In the genomic region with DNA sequence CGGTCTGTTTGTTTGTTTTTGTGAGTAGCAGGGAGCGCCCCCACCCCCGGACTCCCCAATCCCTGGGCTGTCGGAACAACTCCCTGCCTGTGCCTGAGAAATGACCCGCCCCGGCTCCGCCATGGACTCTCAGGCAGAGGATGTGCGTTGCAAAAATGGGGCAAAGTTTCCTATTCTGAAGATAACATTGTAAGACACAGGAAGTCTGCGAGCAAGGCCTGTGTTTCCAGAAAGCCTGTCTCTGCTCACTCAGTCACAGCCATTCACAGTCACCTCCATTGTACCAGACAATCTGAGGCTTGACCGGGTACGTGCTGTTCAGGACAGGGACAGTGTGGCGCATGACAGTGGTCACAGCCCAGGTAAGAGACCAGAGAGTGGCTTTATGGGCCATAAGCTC, we compare ENCODE assay signal across 9 mouse cellular contexts. TPM values are rescaled to one million over a fixed set of nuclear protein-coding genes. Genes with fewer than 3 reads are reported as not detected.
DNase-seq lines count a peak whose midpoint lies in the region; ATAC-seq lines count a peak whose summit lies in the region.
"Had no signal": no experiment of that assay in that cellular context is flagged by ENCODE, and none has a peak within 500 bp of the region (broad histone marks: within the 10 kb centered on the region; RNA-seq: fewer than 3 reads in every experiment).

No protein-coding gene starts in this region.

- no peaks in the 10 kb centered on the region for H3K9me3 ChIP-seq in forebrain, embryonic 15.5 days
- H3K9me3 ChIP-seq in forebrain, embryonic 16.5 days (ENCODE audit: control insufficient read depth, low read length), result no peaks in the 10 kb centered on the region
- H3K9me3 ChIP-seq in heart, embryonic 11.5 days (replicated peaks; ENCODE audit: control insufficient read depth, low read length), result no peaks in the 10 kb centered on the region
- H3K9me3 ChIP-seq in kidney, embryonic 15.5 days (replicated peaks), result no peaks in the 10 kb centered on the region

- H3K4me3 ChIP-seq in forebrain, embryonic 15.5 days, result no peak overlapping the region
- H3K4me3 ChIP-seq in forebrain, embryonic 16.5 days (replicated peaks; ENCODE audit: low read length), result no peak overlapping the region
- no peak overlapping the region for H3K4me3 ChIP-seq in heart, embryonic 11.5 days (ENCODE audit: low read depth, low read length)
- no peak overlapping the region for H3K4me3 ChIP-seq in kidney, embryonic 15.5 days (replicated peaks)

- H3K27ac ChIP-seq in forebrain, embryonic 15.5 days (replicated peaks), result 0 out of 2 replicates have a peak overlapping the region, but pooled peaks have one; percentile 2
- H3K27ac ChIP-seq in forebrain, embryonic 16.5 days (ENCODE audit: low read length), result no peak overlapping the region
- H3K27ac ChIP-seq in heart, embryonic 11.5 days (ENCODE audit: low read depth, low read length), result peak overlapping the region; percentile 85
- peak overlapping the region; percentile 86 for H3K27ac ChIP-seq in kidney, embryonic 15.5 days
- H3K27ac ChIP-seq: liver, embryonic 14.5 days had no signal

- ATAC-seq in forebrain, embryonic 15.5 days (replicated peaks), result no peak
- no peak for ATAC-seq in forebrain, embryonic 16.5 days
- ATAC-seq in heart, embryonic 11.5 days (replicated peaks; ENCODE audit: insufficient number of reproducible peaks, low FRiP score, low TSS enrichment), result peak; percentile 41; the same call in 1 of the 2 replicates
- no peak for ATAC-seq in kidney, embryonic 15.5 days (replicated peaks; ENCODE audit: low FRiP score)

- peak; percentile 78 for DNase-seq in lung, postnatal 10 days
- no peak for DNase-seq in cerebellum, adult 11 months
- no peak for DNase-seq in ovary, postnatal 14 days (ENCODE audit: low spot score)
- DNase-seq in frontal cortex, adult 2 months (ENCODE audit: extremely low spot score in 1 of 2, low spot score in 1 of 2), result no peak

- no peak overlapping the region for H3K4me2 ChIP-seq in forebrain, embryonic 15.5 days (replicated peaks)
- H3K4me2 ChIP-seq in forebrain, embryonic 16.5 days (ENCODE audit: low read length), result no peak overlapping the region
- peak overlapping the region; percentile 25 for H3K4me2 ChIP-seq in heart, embryonic 11.5 days
- no peak overlapping the region for H3K4me2 ChIP-seq in kidney, embryonic 15.5 days

- no peak overlapping the region for H3K9ac ChIP-seq in forebrain, embryonic 15.5 days (replicated peaks)
- no peak overlapping the region for H3K9ac ChIP-seq in forebrain, embryonic 16.5 days (replicated peaks; ENCODE audit: low read depth, low read length)
- no peak overlapping the region; the same call in 1 of the 2 replicates for H3K9ac ChIP-seq in heart, embryonic 11.5 days (ENCODE audit: low read depth, low read length)
- H3K9ac ChIP-seq in kidney, embryonic 15.5 days, result peak overlapping the region; percentile 21; the same call in 1 of the 2 replicates
- H3K9ac ChIP-seq: liver, embryonic 14.5 days had no signal

- H3K4me1 ChIP-seq in forebrain, embryonic 15.5 days, result peaks cover 60% of the 10 kb centered on the region
- H3K4me1 ChIP-seq in forebrain, embryonic 16.5 days (replicated peaks; ENCODE audit: control insufficient read depth, insufficient read depth, low read length), result peaks cover 38% of the 10 kb centered on the region
- H3K4me1 ChIP-seq in heart, embryonic 11.5 days (ENCODE audit: control insufficient read depth, insufficient read depth, low read length), result peaks cover 93% of the 10 kb centered on the region
- peaks cover 96% of the 10 kb centered on the region for H3K4me1 ChIP-seq in kidney, embryonic 15.5 days

- no peaks in the 10 kb centered on the region for H3K27me3 ChIP-seq in forebrain, embryonic 15.5 days
- no peaks in the 10 kb centered on the region for H3K27me3 ChIP-seq in forebrain, embryonic 16.5 days (replicated peaks; ENCODE audit: control insufficient read depth, insufficient read depth, low read length)
- H3K27me3 ChIP-seq in heart, embryonic 11.5 days (ENCODE audit: control insufficient read depth, insufficient read depth, low read length), result no peaks in the 10 kb centered on the region
- H3K27me3 ChIP-seq in kidney, embryonic 15.5 days, result no peaks in the 10 kb centered on the region

- WGBS in forebrain, embryonic 15.5 days, result 82% methylated on average over 12 of the region's 12 CpGs
- WGBS in forebrain, embryonic 16.5 days, result 81% methylated on average over 12 of the region's 12 CpGs
- WGBS in heart, embryonic 11.5 days (ENCODE audit: insufficient replicate concordance), result 54% methylated on average over 12 of the region's 12 CpGs
- WGBS in kidney, embryonic 15.5 days, result 48% methylated on average over 12 of the region's 12 CpGs

- H3K36me3 ChIP-seq in forebrain, embryonic 15.5 days, result no peaks in the 10 kb centered on the region
- H3K36me3 ChIP-seq in forebrain, embryonic 16.5 days (ENCODE audit: control insufficient read depth, insufficient read depth), result no peaks in the 10 kb centered on the region
- 0 out of 2 replicates have a peak, but pooled peaks cover 2% of the 10 kb centered on the region for H3K36me3 ChIP-seq in heart, embryonic 11.5 days (ENCODE audit: control insufficient read depth, insufficient read depth, low read length)
- H3K36me3 ChIP-seq in kidney, embryonic 15.5 days, result peaks cover 8% of the 10 kb centered on the region

RNA-seq across cellular contexts. Expression of a gene that starts 51.5 kb away (rescaled TPM):
- polyA plus RNA-seq in forebrain, embryonic 15.5 days (2015; fragmentation: Nextera tagmentation; extraction: Ambion mirVana), result 2.0 and 2.4 TPM in 2 replicates
- 1.5 and 1.6 TPM in 2 replicates for polyA plus RNA-seq in forebrain, embryonic 16.5 days (2015; fragmentation: Nextera tagmentation; extraction: Ambion mirVana)
- polyA plus RNA-seq in heart, embryonic 11.5 days (2014; fragmentation: Nextera tagmentation; extraction: Ambion mirVana), result 30.5 and 31.6 TPM in 2 replicates
- 10.6 and 12.3 TPM in 2 replicates for polyA plus RNA-seq in kidney, embryonic 15.5 days (2015; fragmentation: Nextera tagmentation; extraction: Ambion mirVana)
- 3.1 TPM in 2 replicates for polyA plus RNA-seq in frontal cortex, adult 2 months (2012; rRNA removed)
